Mouse (Mus musculus) erythroblast, adult 5-6 weeks (primary cell): ENCODE data around the gene Gm15737. TPM values are rescaled to one million over a fixed set of nuclear protein-coding genes. Genes with fewer than 3 reads are reported as not detected.

Experiments used
- ATAC-seq: replicated peaks from 2 replicates; pipeline ENCODE4 v1.8.0; 2016; ENCODE audit warnings: moderate number of reproducible peaks, mild to moderate bottlenecking, moderate TSS enrichment, inconsistent platforms; ENCODE audit not compliant: poor library complexity, low FRiP score, severe bottlenecking
- total RNA-seq, 2 experiments: library from RNA; stranded (forward) in 1 of 2; stranded (reverse) in 1 of 2; fragments of 150-400 nt in 1 of 2; fragments of 200-764, 138-1000 nt in 1 of 2; gene quantifications; 2 replicates each; pipeline versions ENCODE4 v1.2.3 to v1.2.4; 2015 to 2017; ENCODE audit warnings: low replicate concordance in 2 of 2

Gene Gm15737
- total RNA-seq (2015; ENCODE audit: low replicate concordance) (not detected in 2 replicates), total RNA-seq (2017; ENCODE audit: low replicate concordance) (not detected in 2 replicates)

GRCm38 (mm10) chr6:92869089-92869581 is at the start of gene Gm15737:
Gene Gm15737, plus strand, starts transcription at chr6:92869357.
- no peak for ATAC-seq

- ATAC-seq = no peak
These were observed 47.6 kb upstream of the Gm15737 start for GRCm38 (mm10) chr6:92821606-92822005.

- ATAC-seq = no peak
These were observed 47.2 kb upstream of the Gm15737 start for GRCm38 (mm10) chr6:92822006-92822405.

GRCm38 (mm10) chr6:92823991-92824390 is 45.2 kb upstream of the Gm15737 start:
- ATAC-seq = no peak

- ATAC-seq = no peak
These were observed 42.6 kb upstream of the Gm15737 start for GRCm38 (mm10) chr6:92826561-92826960.

DNA sequence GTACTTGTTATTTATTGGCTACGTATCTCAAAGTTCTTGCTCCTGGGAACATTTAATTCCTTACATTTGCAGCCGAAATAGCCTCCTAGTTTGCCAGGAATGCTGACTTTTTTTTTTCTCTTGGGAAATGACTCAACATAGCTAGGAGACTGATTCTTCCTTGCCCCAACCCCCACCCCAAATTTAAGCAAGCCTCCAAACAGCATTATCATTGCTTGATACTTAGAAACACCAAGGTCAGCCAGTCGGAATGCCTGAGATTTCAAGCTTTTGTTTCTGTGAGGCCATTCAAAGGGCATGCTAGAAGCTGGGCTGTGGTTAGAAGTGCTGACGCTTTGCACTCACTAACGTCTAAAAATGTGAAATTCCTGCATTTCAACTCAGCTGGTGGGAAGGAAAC is 41.8 kb upstream of the Gm15737 start:
- ATAC-seq = no peak

DNA sequence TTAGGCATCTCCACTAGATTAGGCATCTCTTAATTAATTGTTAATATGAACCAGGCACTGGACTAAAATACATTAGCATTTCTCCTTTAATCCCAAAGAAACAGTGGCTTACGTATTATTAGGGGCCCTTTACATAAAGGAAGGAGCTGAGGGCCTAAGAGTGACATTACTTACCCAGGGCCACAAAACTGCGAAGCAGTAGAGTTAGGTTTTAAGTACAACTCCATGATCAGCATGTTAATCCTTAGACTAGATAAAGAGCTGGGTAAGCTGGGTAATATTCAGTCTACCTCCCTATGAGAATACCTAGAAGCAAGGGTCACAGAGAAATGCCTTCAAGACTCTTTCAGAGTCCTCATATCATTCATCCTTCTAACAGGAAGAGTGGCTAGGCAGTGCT is 40.0 kb upstream of the Gm15737 start:
- ATAC-seq = no peak

- ATAC-seq = no peak
These were observed 38.1 kb upstream of the Gm15737 start for GRCm38 (mm10) chr6:92831106-92831505.

DNA sequence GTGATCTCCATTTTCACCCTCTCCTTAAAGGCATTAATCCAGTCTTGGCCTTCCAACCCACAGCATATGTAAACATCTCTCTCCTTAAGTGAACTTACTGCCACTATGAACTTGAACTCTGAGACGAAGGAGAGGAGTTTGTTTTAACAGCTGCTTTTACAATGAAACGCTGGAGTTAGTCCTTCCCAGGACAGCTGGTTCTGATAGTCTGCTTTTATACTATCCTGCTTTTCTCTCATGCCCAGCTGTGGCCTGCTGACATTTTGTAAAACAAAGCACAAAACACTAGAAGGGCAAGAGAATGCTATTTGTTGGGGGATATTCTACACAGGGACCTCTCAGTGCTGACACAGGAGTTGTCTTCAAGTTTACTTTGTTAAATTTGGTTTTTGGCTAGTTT is 27.2 kb upstream of the Gm15737 start:
- no peak for ATAC-seq

DNA sequence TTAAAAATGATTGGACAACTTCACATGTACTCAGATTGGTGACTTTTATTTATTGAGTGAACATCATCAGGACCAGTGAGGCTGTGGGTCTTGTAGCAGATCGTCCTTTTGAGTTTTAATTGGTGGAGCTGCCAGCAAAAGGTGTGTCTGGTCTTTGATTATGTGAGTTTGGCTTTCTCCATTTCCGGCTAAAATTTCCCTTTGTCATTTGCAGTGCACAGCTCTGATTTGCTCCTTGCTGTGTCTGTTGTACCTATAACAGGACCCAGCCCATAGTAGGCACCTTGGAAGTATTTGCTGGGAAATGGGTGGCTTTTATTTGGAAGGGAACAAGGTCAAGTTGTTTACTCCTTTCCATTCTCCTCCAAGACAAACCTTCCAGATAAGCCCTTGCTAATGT is 25.7 kb upstream of the Gm15737 start:
- no peak for ATAC-seq

- no peak for ATAC-seq
These were observed 23.3 kb upstream of the Gm15737 start for GRCm38 (mm10) chr6:92845898-92846297.

DNA sequence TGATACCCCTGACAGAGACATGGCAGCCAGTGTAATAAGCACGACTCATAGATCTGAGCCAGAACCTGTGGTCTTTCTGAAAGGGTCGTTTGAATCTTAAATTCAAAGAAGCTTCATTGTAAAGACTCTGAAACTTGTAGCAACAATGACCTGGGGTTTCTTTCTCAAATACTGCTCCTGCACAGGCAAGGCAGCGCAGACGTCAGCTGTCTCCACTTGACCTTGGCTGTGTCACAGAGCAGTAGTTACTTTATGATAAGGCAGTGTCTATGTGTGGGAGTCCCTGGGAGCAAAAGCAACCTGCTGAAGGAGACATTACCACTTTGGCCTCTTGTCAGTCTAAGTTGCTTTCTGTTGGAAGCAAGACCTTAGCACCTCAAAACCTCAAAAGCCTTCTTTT is 22.5 kb upstream of the Gm15737 start:
- ATAC-seq = no peak

DNA sequence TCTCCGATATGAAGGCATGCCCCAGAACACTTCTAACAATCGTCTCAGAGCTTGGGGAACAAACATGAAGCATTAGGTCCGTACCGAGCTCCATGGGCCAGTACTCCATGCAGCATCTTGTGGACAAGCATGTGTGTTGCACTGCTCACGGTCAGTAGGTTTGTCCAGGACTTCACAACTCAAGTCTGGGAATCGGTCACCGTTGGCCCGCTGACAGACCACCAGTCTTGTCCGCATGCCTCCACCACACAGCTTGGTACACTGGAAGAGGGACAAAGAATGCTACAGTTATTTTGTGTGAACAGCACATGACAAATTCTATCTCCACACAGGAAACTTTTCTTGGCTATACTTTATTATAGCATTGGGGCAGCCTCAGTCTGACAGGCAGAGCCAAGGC is 19.9 kb upstream of the Gm15737 start:
- ATAC-seq = no peak

DNA sequence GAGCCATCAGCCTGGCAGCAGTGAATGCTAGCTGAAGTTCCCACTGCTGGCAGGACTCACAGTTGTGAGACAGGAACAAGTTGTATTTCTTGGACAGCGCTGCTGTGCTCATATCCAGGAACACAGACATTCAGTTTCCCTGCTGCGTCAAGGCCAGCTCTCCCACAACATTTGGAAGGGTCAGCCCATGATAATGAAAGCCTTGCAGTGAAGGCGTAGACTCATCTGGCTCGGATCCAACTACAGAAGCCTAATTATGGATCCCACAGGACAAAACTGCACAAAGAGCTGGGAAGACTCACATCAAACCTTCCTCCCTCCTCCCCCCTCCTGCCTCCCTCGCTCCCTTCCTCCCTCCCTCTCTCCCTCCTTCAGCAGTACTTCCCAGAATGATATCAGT is 18.9 kb upstream of the Gm15737 start:
- ATAC-seq = no peak

- no peak for ATAC-seq
These were observed 14.3 kb upstream of the Gm15737 start for GRCm38 (mm10) chr6:92854873-92855272.

GRCm38 (mm10) chr6:92857761-92858160 is 11.4 kb upstream of the Gm15737 start:
- no peak for ATAC-seq

- no peak for ATAC-seq
These were observed 10.2 kb upstream of the Gm15737 start for GRCm38 (mm10) chr6:92858721-92859510.

DNA sequence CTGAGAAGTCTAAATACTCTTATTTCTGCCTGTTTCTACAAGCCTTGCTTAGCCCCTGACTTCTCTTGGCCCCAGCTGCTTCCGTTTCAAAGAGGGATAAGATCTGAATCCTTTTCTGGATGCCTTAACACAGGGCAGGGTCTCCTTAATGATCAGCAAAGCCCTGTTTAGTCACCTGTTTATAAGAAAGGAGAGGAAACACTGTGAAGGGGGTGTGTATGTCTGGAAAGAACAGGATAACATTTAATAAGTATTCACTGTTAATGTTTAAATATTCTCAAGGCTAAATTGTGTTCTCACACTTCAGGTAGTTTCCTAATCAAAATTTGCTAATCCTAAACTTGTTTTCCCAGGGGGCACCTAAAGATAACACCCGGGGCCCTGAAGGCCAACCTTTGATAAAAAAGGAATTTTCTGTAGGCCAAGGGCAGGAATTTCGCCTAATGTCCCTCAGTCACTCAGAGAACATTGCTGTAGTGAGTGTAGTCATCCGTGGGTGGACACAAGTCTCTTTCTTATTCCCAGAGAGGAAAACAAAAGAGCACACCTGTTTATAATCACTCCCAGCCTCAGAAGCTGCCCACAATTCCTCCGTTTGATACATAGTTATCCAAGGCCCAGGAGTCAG is 8.8 kb upstream of the Gm15737 start:
- no peak for ATAC-seq

- no peak for ATAC-seq
These were observed 6.6 kb upstream of the Gm15737 start for GRCm38 (mm10) chr6:92862599-92862998.

GRCm38 (mm10) chr6:92869582-92870219 is 544 bp downstream of the Gm15737 start:
- ATAC-seq = no peak

GRCm38 (mm10) chr6:92871813-92872212 is 2.7 kb downstream of the Gm15737 start:
- no peak for ATAC-seq
